Mouse (Mus musculus) layer of hippocampus, postnatal 36 days (tissue): ENCODE results near the gene Epc2. TPM values are rescaled to one million over a fixed set of nuclear protein-coding genes. Genes with fewer than 3 reads are reported as not detected.
A peak's percentile ranks its signal among the peaks of the same experiment; 100 is the strongest.

Experiments
- DNase-seq, 2 experiments: peaks; one replicate each; pipeline ENCODE4 v3.0.0; 2022
- total RNA-seq, 2 experiments: library from RNA; stranded (reverse); gene quantifications; 2 replicates each; pipeline ENCODE4 v1.2.3; 2021

The Epc2 gene
- 10 to 100 TPM; 51.8 to 53.9 TPM for total RNA-seq

- peak; percentile 81 to 83 for DNase-seq
Measured at GRCm38 (mm10) chr2:49450931-49451636, at the start of gene Epc2. TSS of gene Epc2 (plus strand) at chr2:49451486.

- no peak for DNase-seq
Measured at GRCm38 (mm10) chr2:49405954-49406353, 45.3 kb upstream of the Epc2 start.

- no peak for DNase-seq
Measured at GRCm38 (mm10) chr2:49411685-49412084, 39.6 kb upstream of the Epc2 start.

- no peak for DNase-seq
Measured at GRCm38 (mm10) chr2:49412576-49412975, 38.7 kb upstream of the Epc2 start.

- DNase-seq = no peak
Measured at GRCm38 (mm10) chr2:49415868-49416267, 35.4 kb upstream of the Epc2 start.

GRCm38 (mm10) chr2:49417018-49417604 is 34.2 kb upstream of the Epc2 start:
- no peak for DNase-seq

GRCm38 (mm10) chr2:49420396-49420795 is 30.9 kb upstream of the Epc2 start:
- DNase-seq = peak; percentile 17 to 40

GRCm38 (mm10) chr2:49423857-49424256 is 27.4 kb upstream of the Epc2 start:
- DNase-seq = no peak

- no peak for DNase-seq
Measured at GRCm38 (mm10) chr2:49424788-49425187, 26.5 kb upstream of the Epc2 start.

- no peak for DNase-seq
Measured at GRCm38 (mm10) chr2:49426175-49426574, 25.1 kb upstream of the Epc2 start.

- no peak for DNase-seq
Measured at GRCm38 (mm10) chr2:49431015-49431414, 20.3 kb upstream of the Epc2 start.

GRCm38 (mm10) chr2:49433211-49433610 is 18.1 kb upstream of the Epc2 start:
- no peak for DNase-seq

GRCm38 (mm10) chr2:49446238-49446637 is 5.0 kb upstream of the Epc2 start:
- no peak for DNase-seq

GRCm38 (mm10) chr2:49447586-49448475 is 3.5 kb upstream of the Epc2 start:
- DNase-seq = peak in 1 of 2 experiments; percentile 10

GRCm38 (mm10) chr2:49450467-49450866 is 819 bp upstream of the Epc2 start:
- no peak for DNase-seq

GRCm38 (mm10) chr2:49451637-49452211 is 438 bp downstream of the Epc2 start:
- DNase-seq = peak; percentile 95

GRCm38 (mm10) chr2:49452451-49453081 is 1.3 kb downstream of the Epc2 start:
- peak; percentile 38 to 45 for DNase-seq

GRCm38 (mm10) chr2:49457797-49458196 is 6.5 kb downstream of the Epc2 start:
- DNase-seq = no peak

GRCm38 (mm10) chr2:49465672-49466222 is 14.5 kb downstream of the Epc2 start:
- DNase-seq = no peak

- DNase-seq = no peak
Measured at GRCm38 (mm10) chr2:49467038-49467437, 15.8 kb downstream of the Epc2 start.

GRCm38 (mm10) chr2:49471188-49471587 is 19.9 kb downstream of the Epc2 start:
- no peak for DNase-seq
